Mouse (Mus musculus) midbrain, embryonic 15.5 days (tissue): ENCODE data around the gene Cyb5d1. TPM values are rescaled to one million over a fixed set of nuclear protein-coding genes. Genes with fewer than 3 reads are reported as not detected.

Experiments used
- ATAC-seq: fragments of 200-750 bp; cut with Nextera tagmentation; replicated peaks from 2 replicates; pipeline ENCODE4 v1.8.0; 2017; ENCODE audit warnings: moderate TSS enrichment
- H3K27ac ChIP-seq: fragments of 300-500 bp; sonication (generic); 2 replicates; pipeline ENCODE4 v1.5.1; 2015; ENCODE audit warnings: mild to moderate bottlenecking, inconsistent platforms
- H3K27me3 ChIP-seq: fragments of 300-500 bp; sonication (generic); replicated peaks from 2 replicates; pipeline ENCODE4 v1.6.1; 2015; ENCODE audit warnings: inconsistent platforms
- H3K36me3 ChIP-seq: fragments of 300-500 bp; sonication (generic); replicated peaks from 2 replicates; pipeline ENCODE4 v1.6.1; 2015; ENCODE audit warnings: inconsistent platforms
- H3K4me1 ChIP-seq: fragments of 300-500 bp; sonication (generic); 2 replicates; pipeline ENCODE4 v1.6.1; 2015; ENCODE audit warnings: inconsistent platforms
- H3K4me2 ChIP-seq: fragments of 300-500 bp; sonication (generic); 2 replicates; pipeline ENCODE4 v1.6.1; 2015; ENCODE audit warnings: inconsistent platforms, mild to moderate bottlenecking, moderate library complexity
- H3K4me3 ChIP-seq: fragments of 300-500 bp; sonication (generic); 2 replicates; pipeline ENCODE4 v1.5.1; 2015; ENCODE audit warnings: mild to moderate bottlenecking, inconsistent platforms
- H3K9ac ChIP-seq: fragments of 300-500 bp; sonication (generic); 2 replicates; pipeline ENCODE4 v1.6.1; 2015; ENCODE audit warnings: mild to moderate bottlenecking, inconsistent platforms
- H3K9me3 ChIP-seq: fragments of 300-500 bp; sonication (generic); 2 replicates; pipeline ENCODE4 v1.6.1; 2016; ENCODE audit warnings: inconsistent platforms
- WGBS: fragments of 180-500 bp; shearing (Covaris S2); methylation state at CpG from one replicate; pipeline ENCODE4 v1.1.7; 2015; ENCODE audit warnings: mixed read lengths; 5-methylcytosine and 5-hydroxymethylcytosine counted together
- polyA plus RNA-seq: library from polyadenylated mRNA; unstranded; fragments of >200 nt; fragmentation: Nextera tagmentation; extraction: Ambion mirVana; gene quantifications from 2 replicates; pipeline ENCODE4 v1.2.1, GENCODE M21; 2015

Cyb5d1 gene
- polyA plus RNA-seq, 1 experiment from 2014 or later, result 32.7 TPM

GRCm38 (mm10) chr11:69414421-69415326 is 19.2 kb upstream of the Cyb5d1 start:
- whole genome bisulfite sequencing, result 11% methylated on average over 4 of the region's 4 CpGs
- H3K4me1 ChIP-seq, result peaks cover 73% of the 10 kb centered on the region
- no peaks in the 10 kb centered on the region for H3K27me3 ChIP-seq
- H3K9ac ChIP-seq, result peak overlapping the region; percentile 82
- no peak for ATAC-seq
- peak overlapping the region; percentile 85 for H3K4me2 ChIP-seq
- H3K9me3 ChIP-seq, result no peaks in the 10 kb centered on the region
- peak overlapping the region; percentile 96 for H3K27ac ChIP-seq
- peak overlapping the region; percentile 55 for H3K4me3 ChIP-seq
- 0 out of 2 replicates have a peak, but pooled peaks cover 11% of the 10 kb centered on the region for H3K36me3 ChIP-seq

- Histone ChIP-seq H3K4me3 (peak within 1 kb of the TSS; percentile 55), H3K9me3 (no peaks in the 10 kb centered on the region), H3K4me2 (peak within 1 kb of the TSS; percentile 85), H3K4me1 (peaks cover 77% of the 10 kb centered on the region), H3K9ac (peak within 1 kb of the TSS; percentile 82), H3K27me3 (no peaks in the 10 kb centered on the region), H3K36me3 (0 out of 2 replicates have a peak, but pooled peaks cover 11% of the 10 kb centered on the region), H3K27ac (peak within 1 kb of the TSS; percentile 96)
- no peak for ATAC-seq
- WGBS, result 28% methylated on average over 12 of the region's 12 CpGs
These were observed 18.1 kb upstream of the Cyb5d1 start, which contains the start of gene Kdm6b for GRCm38 (mm10) chr11:69413221-69414181. Gene Kdm6b, minus strand, starts transcription at chr11:69413675.

- peak overlapping the region; percentile 85 for H3K4me2 ChIP-seq
- H3K4me1 ChIP-seq, result peaks cover 77% of the 10 kb centered on the region
- no peaks in the 10 kb centered on the region for H3K9me3 ChIP-seq
- peak overlapping the region; percentile 96 for H3K27ac ChIP-seq
- no peak for ATAC-seq
- no peaks in the 10 kb centered on the region for H3K27me3 ChIP-seq
- peak overlapping the region; percentile 82 for H3K9ac ChIP-seq
- peak overlapping the region; percentile 55 for H3K4me3 ChIP-seq
- H3K36me3 ChIP-seq, result 0 out of 2 replicates have a peak, but pooled peaks cover 13% of the 10 kb centered on the region
- WGBS, result 56% methylated on average over 7 of the region's 7 CpGs
These were observed 17.1 kb upstream of the Cyb5d1 start for GRCm38 (mm10) chr11:69412548-69412947.

- H3K27me3 ChIP-seq, result no peaks in the 10 kb centered on the region
These were observed 16.2 kb upstream of the Cyb5d1 start for GRCm38 (mm10) chr11:69411538-69412203.

GRCm38 (mm10) chr11:69411073-69411535 is 15.7 kb upstream of the Cyb5d1 start:
- no peaks in the 10 kb centered on the region for H3K9me3 ChIP-seq
- H3K9ac ChIP-seq, result peak overlapping the region; percentile 82
- peak; percentile 48 for ATAC-seq
- peak overlapping the region; percentile 96 for H3K27ac ChIP-seq
- H3K4me3 ChIP-seq, result peak overlapping the region; percentile 55
- H3K27me3 ChIP-seq, result no peaks in the 10 kb centered on the region
- peaks cover 69% of the 10 kb centered on the region for H3K4me1 ChIP-seq
- peaks cover 26% of the 10 kb centered on the region for H3K36me3 ChIP-seq
- WGBS, result under 1% methylated on average over 26 of the region's 26 CpGs
- H3K4me2 ChIP-seq, result peak overlapping the region; percentile 85

More at GRCm38 (mm10) chr11:69411538-69412203, 16.2 kb upstream of the Cyb5d1 start:
- ATAC-seq, result no peak
- Histone ChIP-seq H3K27ac (peak overlapping the region; percentile 96), H3K4me1 (peaks cover 70% of the 10 kb centered on the region), H3K4me3 (peak overlapping the region; percentile 55), H3K9ac (peak overlapping the region; percentile 82), H3K4me2 (peak overlapping the region; percentile 85), H3K36me3 (peaks cover 21% of the 10 kb centered on the region; the same call in 1 of the 2 replicates), H3K9me3 (no peaks in the 10 kb centered on the region)
- WGBS, result under 1% methylated on average over 39 of the region's 39 CpGs

- under 1% methylated on average over 41 of the region's 41 CpGs for WGBS
- Histone ChIP-seq H3K4me3 (peak overlapping the region; percentile 55), H3K4me1 (peaks cover 69% of the 10 kb centered on the region), H3K4me2 (peak overlapping the region; percentile 85), H3K36me3 (peaks cover 32% of the 10 kb centered on the region), H3K27ac (peak overlapping the region; percentile 96), H3K27me3 (no peaks in the 10 kb centered on the region), H3K9me3 (no peaks in the 10 kb centered on the region), H3K9ac (peak overlapping the region; percentile 82)
- ATAC-seq, result peak; percentile 17; the same call in 1 of the 2 replicates
These were observed 15.1 kb upstream of the Cyb5d1 start for GRCm38 (mm10) chr11:69410310-69411072.

- H3K4me3 ChIP-seq, result peak overlapping the region; percentile 55
- WGBS, result 0% methylated on average over 18 of the region's 18 CpGs
- peak overlapping the region; percentile 96 for H3K27ac ChIP-seq
- no peaks in the 10 kb centered on the region for H3K27me3 ChIP-seq
- H3K4me2 ChIP-seq, result peak overlapping the region; percentile 85
- peak overlapping the region; percentile 82 for H3K9ac ChIP-seq
- ATAC-seq, result no peak
- H3K36me3 ChIP-seq, result peaks cover 36% of the 10 kb centered on the region
- peaks cover 68% of the 10 kb centered on the region for H3K4me1 ChIP-seq
- no peaks in the 10 kb centered on the region for H3K9me3 ChIP-seq
These were observed 14.5 kb upstream of the Cyb5d1 start for GRCm38 (mm10) chr11:69410045-69410309.

GRCm38 (mm10) chr11:69409378-69410044 is 14.1 kb upstream of the Cyb5d1 start:
- peak overlapping the region; percentile 96 for H3K27ac ChIP-seq
- WGBS, result under 1% methylated on average over 46 of the region's 46 CpGs
- H3K36me3 ChIP-seq, result peaks cover 40% of the 10 kb centered on the region
- peak overlapping the region; percentile 82 for H3K9ac ChIP-seq
- peak overlapping the region; percentile 85 for H3K4me2 ChIP-seq
- ATAC-seq, result 0 out of 2 replicates have a peak, but pooled peaks have one; percentile 16
- H3K27me3 ChIP-seq, result no peaks in the 10 kb centered on the region
- peak overlapping the region; percentile 55 for H3K4me3 ChIP-seq
- H3K9me3 ChIP-seq, result no peaks in the 10 kb centered on the region
- H3K4me1 ChIP-seq, result peaks cover 63% of the 10 kb centered on the region

- Histone ChIP-seq H3K4me3 (peak overlapping the region; percentile 55), H3K36me3 (peaks cover 47% of the 10 kb centered on the region), H3K9me3 (no peaks in the 10 kb centered on the region), H3K27ac (peak overlapping the region; percentile 96), H3K9ac (peak overlapping the region; percentile 82), H3K27me3 (no peaks in the 10 kb centered on the region), H3K4me1 (peaks cover 56% of the 10 kb centered on the region), H3K4me2 (peak overlapping the region; percentile 85)
- WGBS, result under 1% methylated on average over 33 of the region's 33 CpGs
- ATAC-seq, result peak; percentile 73
These were observed 13.3 kb upstream of the Cyb5d1 start for GRCm38 (mm10) chr11:69408541-69409377.

- Histone ChIP-seq H3K9me3 (no peaks in the 10 kb centered on the region), H3K27ac (peak overlapping the region; percentile 96; the same call in 1 of the 2 replicates), H3K27me3 (no peaks in the 10 kb centered on the region), H3K4me2 (0 out of 2 replicates have a peak overlapping the region, but pooled peaks have one; percentile 85), H3K4me1 (peaks cover 45% of the 10 kb centered on the region), H3K4me3 (no peak overlapping the region), H3K9ac (no peak overlapping the region), H3K36me3 (peaks cover 50% of the 10 kb centered on the region)
- 90% methylated on average over 4 of the region's 4 CpGs for WGBS
- ATAC-seq, result no peak
These were observed 12.2 kb upstream of the Cyb5d1 start for GRCm38 (mm10) chr11:69407724-69408004.
